1 mouse cellular context compared by ENCODE assay signal in the genomic region with DNA sequence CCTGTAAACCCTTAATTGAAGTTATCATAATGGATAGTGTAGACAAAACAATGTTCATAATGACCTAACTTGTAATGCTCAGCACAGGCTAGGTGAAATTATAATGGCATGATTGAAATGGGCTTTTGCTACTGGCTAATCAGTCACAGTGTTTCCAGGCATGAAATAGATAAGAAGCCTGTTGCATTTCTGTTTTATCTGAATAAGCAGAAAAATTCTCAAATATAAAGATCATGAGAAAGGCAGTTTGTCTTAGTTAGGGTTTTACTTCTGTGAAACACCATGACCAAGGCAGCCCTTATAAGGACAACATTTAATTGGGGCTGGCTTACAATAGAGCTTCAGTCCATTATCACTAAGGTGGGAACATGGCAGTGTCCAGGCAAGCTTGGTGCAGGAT.
TF ChIP-seq lines count a peak whose summit lies in the region.

No protein-coding gene starts in this region.

TF ChIP-seq in MEL, 35 proteins besides CTCF, POLR2A, EP300 and RAD21:
- TF ChIP-seq HCFC1 (IDR thresholded peaks at IDR 0.05; ENCODE audit: low read depth, low read length) = no peak
- no peak for TF ChIP-seq ELF1 (IDR thresholded peaks at IDR 0.05; ENCODE audit: low read depth, low read length)
- TF ChIP-seq TBP (IDR thresholded peaks at IDR 0.05; ENCODE audit: low read depth, low read length) = no peak
- no peak for TF ChIP-seq USF1 (IDR thresholded peaks at IDR 0.05; ENCODE audit: low read depth, low read length)
- TF ChIP-seq POLR2AphosphoS2 (IDR thresholded peaks at IDR 0.05; ENCODE audit: low read length) = no peak
- TF ChIP-seq UBTF (IDR thresholded peaks at IDR 0.05; ENCODE audit: borderline replicate concordance, insufficient read depth, low read depth, low read length) = no peak
- TF ChIP-seq TAL1 (IDR thresholded peaks at IDR 0.05; ENCODE audit: low read length) = 0 out of 2 replicates have a peak, but pooled peaks have one; percentile 14
- no peak for TF ChIP-seq E2F4 (IDR thresholded peaks at IDR 0.05; ENCODE audit: borderline replicate concordance, low read depth, low read length)
- no peak for TF ChIP-seq NELFE (IDR thresholded peaks at IDR 0.05; ENCODE audit: low read depth, low read length)
- TF ChIP-seq RCOR1 (IDR thresholded peaks at IDR 0.05; ENCODE audit: low read depth, low read length) = no peak
- TF ChIP-seq SMC3 (IDR thresholded peaks at IDR 0.05; ENCODE audit: low read depth, low read length) = no peak
- TF ChIP-seq MAX (IDR thresholded peaks at IDR 0.05; ENCODE audit: low read length) = no peak
- TF ChIP-seq GATA1 (IDR thresholded peaks at IDR 0.05; ENCODE audit: low read depth, low read length) = peak; percentile 80
- TF ChIP-seq MXI1 (IDR thresholded peaks at IDR 0.05; ENCODE audit: low read depth, low read length) = no peak
- TF ChIP-seq JUND (IDR thresholded peaks at IDR 0.05; ENCODE audit: low read depth, low read length) = no peak
- peak; percentile 58; the same call in 1 of the 2 replicates for TF ChIP-seq ETS1 (IDR thresholded peaks at IDR 0.05; ENCODE audit: low read depth, low read length)
- TF ChIP-seq CHD2 (IDR thresholded peaks at IDR 0.05; ENCODE audit: low read length) = no peak
- no peak for TF ChIP-seq MYB (IDR thresholded peaks at IDR 0.05; ENCODE audit: low read depth, low read length)
- no peak for TF ChIP-seq ZKSCAN1 (IDR thresholded peaks at IDR 0.05; ENCODE audit: low read depth, low read length)
- TF ChIP-seq USF2 (IDR thresholded peaks at IDR 0.05; ENCODE audit: borderline replicate concordance in 1 of 2, insufficient read depth in 1 of 2, low read depth in 1 of 2, low read length in 2 of 2) = no peak
- no peak for TF ChIP-seq CHD1 (IDR thresholded peaks at IDR 0.05; ENCODE audit: low read depth, low read length)
- 0 out of 2 replicates have a peak, but pooled peaks have one; percentile 19 for TF ChIP-seq SIN3A (IDR thresholded peaks at IDR 0.05; ENCODE audit: low read length)
- TF ChIP-seq MYC (IDR thresholded peaks at IDR 0.05; ENCODE audit: low read depth, low read length) = no peak
- TF ChIP-seq POLR2AphosphoS5 (IDR thresholded peaks at IDR 0.05; ENCODE audit: borderline replicate concordance, low read depth, low read length) = no peak
- no peak for TF ChIP-seq ZNF384 (IDR thresholded peaks at IDR 0.05; ENCODE audit: low read depth, low read length)
- TF ChIP-seq KAT2A (conservative IDR thresholded peaks at IDR 0.05; ENCODE audit: low read depth, low read length) = no peak
- no peak for TF ChIP-seq NRF1 (IDR thresholded peaks at IDR 0.05; ENCODE audit: insufficient read depth, low read depth, low read length, poor library complexity, severe bottlenecking)
- no peak for TF ChIP-seq ZMIZ1 (IDR thresholded peaks at IDR 0.05; ENCODE audit: low read depth, low read length)
- TF ChIP-seq MEF2A (IDR thresholded peaks at IDR 0.05; ENCODE audit: extremely low read depth, insufficient replicate concordance, low read depth, low read length, poor library complexity, severe bottlenecking) = no peak
- TF ChIP-seq ZC3H11A (IDR thresholded peaks at IDR 0.05; ENCODE audit: low read depth, low read length) = no peak
- no peak for TF ChIP-seq BHLHE40 (IDR thresholded peaks at IDR 0.05; ENCODE audit: borderline replicate concordance, low read depth, low read length)
- TF ChIP-seq TCF12 (IDR thresholded peaks at IDR 0.05; ENCODE audit: low read depth, low read length) = peak; percentile 84
- TF ChIP-seq MAFK (IDR thresholded peaks at IDR 0.05; ENCODE audit: borderline replicate concordance, low read depth, low read length) = no peak
- TF ChIP-seq MAZ (IDR thresholded peaks at IDR 0.05; ENCODE audit: low read depth, low read length) = no peak
- no peak for TF ChIP-seq GABPA (IDR thresholded peaks at IDR 0.05; ENCODE audit: low read depth, low read length)
